Mouse (Mus musculus) kidney, adult 2 months (tissue): Measurements from ENCODE around the gene Hltf. TPM values are rescaled to one million over a fixed set of nuclear protein-coding genes. Genes with fewer than 3 reads are reported as not detected.
"Not testable (repeated sequence)": the region's sequence is repeated elsewhere in the genome, so short reads cannot be mapped to it uniquely, and the experiment has no call there.

Experiments used
- DNase-seq: peaks from one replicate; pipeline ENCODE4 v3.0.0; 2021
- H3K27ac ChIP-seq: fragments of 200-500 bp; 2 replicates; pipeline ENCODE4 v1.5.1; 2012; ENCODE audit warnings: low read depth, low read length, control low read depth, inconsistent platforms; ENCODE audit not compliant: insufficient read depth
- H3K27me3 ChIP-seq: fragments of 200-500 bp; replicated peaks from 2 replicates; pipeline ENCODE4 v1.6.1; 2012; ENCODE audit warnings: mild to moderate bottlenecking, moderate library complexity, low read length, inconsistent platforms; ENCODE audit not compliant: control insufficient read depth, insufficient read depth
- H3K36me3 ChIP-seq: fragments of 200-500 bp; 2 replicates; pipeline ENCODE4 v1.6.1; 2012; ENCODE audit warnings: mild to moderate bottlenecking, moderate library complexity, low read length, inconsistent platforms; ENCODE audit not compliant: control insufficient read depth, insufficient read depth
- H3K4me1 ChIP-seq: fragments of 200-500 bp; 2 replicates; pipeline ENCODE4 v1.6.1; 2011; ENCODE audit warnings: low read length; ENCODE audit not compliant: control insufficient read depth, insufficient read depth
- H3K4me3 ChIP-seq: fragments of 200-500 bp; 2 replicates; pipeline ENCODE4 v1.5.1; 2011; ENCODE audit warnings: mild to moderate bottlenecking, low read depth, low read length, control low read depth; ENCODE audit not compliant: insufficient read depth
- CTCF ChIP-seq: fragments of 200-500 bp; conservative IDR thresholded peaks from 2 replicates; pipeline ENCODE4 v1.5.1; 2011; ENCODE audit warnings: low read depth, mild to moderate bottlenecking, control low read depth, low read length, moderate library complexity, mixed read lengths; ENCODE audit not compliant: insufficient read depth, insufficient read length
- POLR2A ChIP-seq: fragments of 200-500 bp; IDR thresholded peaks from one replicate; pipeline ENCODE4 v1.6.1; 2011; ENCODE audit warnings: low read depth, low read length, control low read depth
- WGBS: fragments of 180-500 bp; shearing (Covaris S2); methylation state at CpG from one replicate; pipeline ENCODE4 v1.1.7; 2018; 5-methylcytosine and 5-hydroxymethylcytosine counted together
- polyA plus RNA-seq: library from polyadenylated mRNA; depleted of rRNA; stranded (reverse); fragments of >200 nt; gene quantifications from 2 replicates; pipeline ENCODE4 v1.2.3, GENCODE M21; 2012; rRNA removed

Gene Hltf
- 3.4 and 4.0 TPM in 2 replicates for polyA plus RNA-seq

DNA sequence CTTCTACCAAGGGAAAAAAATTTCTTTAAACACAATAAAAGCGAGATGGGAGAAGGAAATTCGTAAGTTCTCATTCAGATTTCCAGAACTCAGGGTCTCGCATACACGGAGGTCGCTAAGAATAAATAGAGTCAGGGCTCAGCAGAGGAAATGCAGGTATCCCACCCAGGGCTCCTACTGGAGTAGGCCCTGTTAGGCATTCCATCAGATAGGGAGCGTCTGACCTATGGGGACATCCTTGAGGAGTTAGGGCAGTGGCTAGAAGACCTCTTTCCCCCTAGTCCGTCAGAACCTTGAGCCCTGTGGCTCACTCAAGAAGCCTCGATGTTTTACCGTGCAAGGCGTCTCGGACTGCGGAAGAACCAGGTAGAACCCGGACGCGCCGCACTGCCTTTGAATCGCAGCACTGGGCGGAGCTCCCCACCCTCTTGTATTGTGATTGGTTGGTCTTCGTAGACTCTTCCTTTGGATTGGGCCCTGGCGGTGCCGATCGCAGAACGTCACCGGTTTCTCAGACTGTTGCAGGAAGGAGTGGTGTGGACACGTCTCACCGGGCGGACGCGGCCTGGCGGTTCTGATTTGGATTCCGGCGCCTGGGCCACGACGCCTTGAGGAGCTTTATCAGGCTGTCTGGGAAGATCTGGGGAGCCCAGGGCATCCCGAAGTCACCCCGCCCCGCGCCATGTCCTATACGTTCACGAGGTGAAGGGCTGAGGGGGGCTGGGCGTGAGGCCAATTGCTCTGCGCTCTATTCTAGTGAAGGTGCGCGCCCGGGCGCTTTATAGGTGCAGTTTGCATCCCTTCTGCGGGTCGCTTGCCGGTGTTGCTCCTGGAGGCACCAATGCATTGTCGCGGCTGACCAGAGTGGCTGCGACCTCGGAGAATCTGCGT is at the start of gene Hltf:
Hltf (plus strand) TSS at position 506 of the 891 bp plus-strand sequence.
- Histone ChIP-seq H3K36me3 (no peaks in the 10 kb centered on the region; the same call in 1 of the 2 replicates), H3K27ac (peak within 1 kb of the TSS; percentile 70; the same call in 1 of the 2 replicates), H3K4me1 (no peaks in the 10 kb centered on the region), H3K4me3 (peak within 1 kb of the TSS; percentile 86), H3K27me3 (no peaks in the 10 kb centered on the region)
- WGBS = under 1% methylated on average over 53 of the region's 54 CpGs
- peak; percentile 98 for DNase-seq
- TF ChIP-seq POLR2A (peak; percentile 30), CTCF (no peak)

DNA sequence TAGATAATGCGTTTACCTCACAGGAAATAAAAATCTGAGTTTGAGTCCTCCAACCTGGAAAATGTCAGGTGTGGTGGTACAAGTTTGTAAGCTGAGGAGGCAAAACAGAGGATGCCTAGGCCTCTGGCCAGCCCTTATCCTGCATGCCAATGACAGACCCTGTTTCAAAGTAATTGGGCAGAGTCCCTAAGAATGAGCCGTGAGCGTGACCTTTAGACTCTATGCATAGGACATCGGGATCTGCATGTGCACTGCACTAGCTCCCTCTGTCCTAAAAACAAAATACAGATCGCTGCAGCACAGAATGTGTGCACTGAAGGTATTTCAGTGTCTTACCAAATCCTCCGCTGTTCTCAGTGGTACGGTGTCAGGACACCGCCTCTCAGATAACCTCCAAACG is 47.1 kb upstream of the Hltf start:
- Histone ChIP-seq H3K4me1 (no peaks in the 10 kb centered on the region), H3K27ac (no peak overlapping the region), H3K27me3 (no peaks in the 10 kb centered on the region), H3K4me3 (no peak overlapping the region), H3K36me3 (peaks cover 14% of the 10 kb centered on the region)
- WGBS = 76% methylated on average over 9 of the region's 9 CpGs
- DNase-seq = no peak
- no peak for TF ChIP-seq CTCF
- TF ChIP-seq POLR2A = no peak

DNA sequence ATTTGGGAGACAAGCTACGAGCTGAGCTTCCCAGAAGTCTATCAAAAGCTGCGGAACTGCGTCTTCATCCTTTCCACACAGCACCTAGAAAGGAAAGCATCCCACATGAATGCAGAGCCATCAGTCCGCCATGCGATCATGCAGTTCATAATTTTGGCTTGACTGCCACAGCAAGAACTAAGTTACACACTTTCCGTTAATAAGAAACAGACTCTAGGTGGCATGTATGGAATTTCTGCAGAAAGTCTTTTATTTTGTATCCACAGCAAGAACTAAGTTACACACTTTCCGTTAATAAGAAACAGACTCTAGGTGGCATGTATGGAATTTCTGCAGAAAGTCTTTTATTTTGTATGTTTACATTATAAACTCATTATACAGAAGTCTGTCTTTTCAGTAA is 46.7 kb upstream of the Hltf start:
- H3K4me3 ChIP-seq, H3K27me3 ChIP-seq, H3K27ac ChIP-seq, DNase-seq, H3K4me1 ChIP-seq: not testable (repeated sequence)
- peaks cover 14% of the 10 kb centered on the region for H3K36me3 ChIP-seq
- 67% methylated on average over 7 of the region's 7 CpGs for WGBS

DNA sequence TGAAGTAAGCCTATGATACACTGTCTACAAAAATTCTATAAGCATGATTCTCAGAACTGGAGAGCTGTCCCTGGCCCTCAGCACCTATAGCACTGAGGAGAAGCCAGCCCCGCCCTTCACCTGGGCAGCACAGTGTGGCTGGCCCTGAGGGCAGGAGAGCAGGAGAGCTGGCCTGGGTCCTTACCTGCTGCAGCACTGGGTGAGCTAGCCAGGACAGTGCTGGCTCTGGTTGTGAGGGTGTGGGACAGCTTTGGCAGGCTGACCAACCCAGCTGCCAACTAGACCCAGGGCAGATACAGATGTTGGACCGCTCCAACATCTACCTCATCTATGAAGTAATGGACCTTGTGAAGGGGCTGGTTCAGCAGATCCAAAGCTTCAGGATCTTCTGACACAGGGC is 43.2 kb upstream of the Hltf start:
- 92% methylated on average over 2 of the region's 2 CpGs for WGBS
- no peaks in the 10 kb centered on the region for H3K4me1 ChIP-seq
- H3K27me3 ChIP-seq = no peaks in the 10 kb centered on the region
- DNase-seq = no peak
- TF ChIP-seq CTCF = no peak
- no peak for TF ChIP-seq POLR2A
- peaks cover 14% of the 10 kb centered on the region for H3K36me3 ChIP-seq
- no peak overlapping the region for H3K4me3 ChIP-seq
- no peak overlapping the region for H3K27ac ChIP-seq

DNA sequence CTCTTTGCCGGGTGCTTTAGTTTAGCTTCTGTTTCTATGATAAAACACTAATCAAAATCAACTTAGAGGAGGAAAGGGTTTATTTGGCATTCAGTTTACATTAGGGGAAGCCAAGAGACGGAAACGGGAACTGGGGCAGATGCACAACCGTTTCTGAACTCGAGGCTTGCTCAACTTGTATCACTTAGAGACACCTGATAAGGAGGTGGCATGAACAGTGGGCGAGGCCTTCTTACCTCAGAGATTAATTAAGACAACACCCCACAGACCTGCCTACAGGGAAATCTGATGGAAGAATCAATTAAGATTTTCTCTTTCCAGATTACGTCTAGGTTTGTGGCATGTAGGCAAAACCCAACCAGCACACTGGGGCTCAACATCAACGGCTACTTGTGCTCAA is 39.5 kb upstream of the Hltf start:
- Histone ChIP-seq H3K4me1 (no peaks in the 10 kb centered on the region), H3K27ac (no peak overlapping the region), H3K36me3 (peaks cover 11% of the 10 kb centered on the region), H3K27me3 (no peaks in the 10 kb centered on the region), H3K4me3 (no peak overlapping the region)
- no peak for DNase-seq
- WGBS = 86% methylated on average over 8 of the region's 8 CpGs
- no peak for TF ChIP-seq POLR2A
- no peak for TF ChIP-seq CTCF

DNA sequence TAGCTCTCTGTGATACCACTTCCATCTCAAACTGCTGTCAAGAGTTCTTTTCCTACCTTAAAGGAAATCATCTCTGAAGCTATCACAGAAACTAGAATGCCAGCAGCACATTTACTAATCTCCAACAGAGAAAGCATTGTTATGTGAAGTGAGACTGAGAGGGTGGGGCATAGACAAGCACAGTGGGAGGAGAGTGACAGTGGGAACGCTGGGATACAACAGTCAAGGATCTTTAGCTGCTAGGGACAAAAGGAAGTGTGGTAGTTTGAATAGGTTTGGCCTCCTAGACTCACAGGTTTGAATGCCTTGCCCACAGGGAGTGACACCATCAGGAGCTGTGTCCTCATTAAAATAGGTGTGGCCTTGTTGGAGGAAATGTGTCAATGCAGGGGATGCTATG is 33.8 kb upstream of the Hltf start:
- Histone ChIP-seq H3K36me3 (peaks cover 24% of the 10 kb centered on the region), H3K4me1 (no peaks in the 10 kb centered on the region), H3K27me3 (no peaks in the 10 kb centered on the region), H3K27ac (no peak overlapping the region), H3K4me3 (no peak overlapping the region)
- no peak for DNase-seq
- 79% methylated on average over 1 of the region's 1 CpGs for WGBS
- no peak for TF ChIP-seq CTCF
- TF ChIP-seq POLR2A = no peak

DNA sequence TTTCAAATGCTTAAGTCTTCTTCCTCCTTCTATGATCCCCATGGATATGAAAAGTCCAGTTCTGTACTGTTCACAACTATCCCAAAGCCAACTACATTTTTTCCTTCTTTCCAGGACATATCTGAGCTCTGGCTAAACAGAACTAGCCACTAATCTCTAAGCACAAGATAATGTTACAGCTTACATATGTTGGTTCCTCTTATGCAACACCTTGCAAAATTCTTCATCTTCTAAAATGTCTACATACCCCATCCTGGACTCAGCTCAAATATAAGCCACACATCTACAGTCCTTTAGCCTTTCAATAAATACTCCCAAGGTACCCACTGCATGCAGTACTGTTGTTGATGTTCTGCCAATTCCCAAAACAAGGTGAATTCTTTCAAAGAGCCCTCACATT is 31.1 kb upstream of the Hltf start:
- H3K27ac ChIP-seq = no peak overlapping the region
- TF ChIP-seq POLR2A (no peak), CTCF (no peak)
- no peaks in the 10 kb centered on the region for H3K27me3 ChIP-seq
- no peak overlapping the region for H3K4me3 ChIP-seq
- H3K36me3 ChIP-seq = peaks cover 21% of the 10 kb centered on the region
- no peak for DNase-seq
- no peaks in the 10 kb centered on the region for H3K4me1 ChIP-seq
